Mouse (Mus musculus): Measurements from ENCODE around the gene Pik3c2g.

Gene Pik3c2g

GRCm38 (mm10) chr6:139586892-139587291, at the start of gene Pik3c2g:
Gene Pik3c2g (plus strand): TSS chr6:139587221.
- DNase-seq (ENCODE audit: low read depth, low spot score) = no peak

- no peak for DNase-seq (ENCODE audit: low read depth, low spot score)
Measured at GRCm38 (mm10) chr6:139538469-139538868, 48.6 kb upstream of the Pik3c2g start.

GRCm38 (mm10) chr6:139555537-139556179, 31.4 kb upstream of the Pik3c2g start:
- DNase-seq (ENCODE audit: low read depth, low spot score) = no peak

- DNase-seq (ENCODE audit: low read depth, low spot score) = no peak
Measured at GRCm38 (mm10) chr6:139569211-139569610, 17.8 kb upstream of the Pik3c2g start.

- no peak for DNase-seq (ENCODE audit: low read depth, low spot score)
Measured at GRCm38 (mm10) chr6:139575854-139576253, 11.2 kb upstream of the Pik3c2g start.

- DNase-seq (ENCODE audit: low read depth, low spot score) = peak; percentile 72
Measured at GRCm38 (mm10) chr6:139576261-139577014, 10.6 kb upstream of the Pik3c2g start.

GRCm38 (mm10) chr6:139577026-139577861, 9.8 kb upstream of the Pik3c2g start:
- peak; percentile 55 for DNase-seq (ENCODE audit: low read depth, low spot score)

- DNase-seq (ENCODE audit: low read depth, low spot score) = no peak
Measured at GRCm38 (mm10) chr6:139587478-139587877, 457 bp downstream of the Pik3c2g start.

GRCm38 (mm10) chr6:139588409-139588808, 1.4 kb downstream of the Pik3c2g start:
- DNase-seq (ENCODE audit: low read depth, low spot score) = peak; percentile 7

- peak; percentile 87 for DNase-seq (ENCODE audit: low read depth, low spot score)
Measured at GRCm38 (mm10) chr6:139589291-139589690, 2.3 kb downstream of the Pik3c2g start.

- no peak for DNase-seq (ENCODE audit: low read depth, low spot score)
Measured at GRCm38 (mm10) chr6:139589854-139590253, 2.8 kb downstream of the Pik3c2g start.

- peak; percentile 29 for DNase-seq (ENCODE audit: low read depth, low spot score)
Measured at GRCm38 (mm10) chr6:139592081-139592480, 5.1 kb downstream of the Pik3c2g start.

GRCm38 (mm10) chr6:139596433-139596832, 9.4 kb downstream of the Pik3c2g start:
- DNase-seq (ENCODE audit: low read depth, low spot score) = peak; percentile 19

GRCm38 (mm10) chr6:139599216-139599615, 12.2 kb downstream of the Pik3c2g start:
- no peak for DNase-seq (ENCODE audit: low read depth, low spot score)

GRCm38 (mm10) chr6:139618774-139619173, 31.8 kb downstream of the Pik3c2g start:
- no peak for DNase-seq (ENCODE audit: low read depth, low spot score)

GRCm38 (mm10) chr6:139624756-139625155, 37.7 kb downstream of the Pik3c2g start:
- no peak for DNase-seq (ENCODE audit: low read depth, low spot score)

- DNase-seq (ENCODE audit: low read depth, low spot score) = peak; percentile 61
Measured at GRCm38 (mm10) chr6:139634561-139634960, 47.5 kb downstream of the Pik3c2g start.

- peak; percentile 42 for DNase-seq (ENCODE audit: low read depth, low spot score)
Measured at GRCm38 (mm10) chr6:139655399-139655798, 68.4 kb downstream of the Pik3c2g start.

- peak; percentile 67 for DNase-seq (ENCODE audit: low read depth, low spot score)
Measured at GRCm38 (mm10) chr6:139662462-139662861, 75.4 kb downstream of the Pik3c2g start.

- no peak for DNase-seq (ENCODE audit: low read depth, low spot score)
Measured at GRCm38 (mm10) chr6:139718416-139718984, 131.5 kb downstream of the Pik3c2g start.

GRCm38 (mm10) chr6:139719639-139720221, 132.7 kb downstream of the Pik3c2g start:
- DNase-seq (ENCODE audit: low read depth, low spot score) = no peak
